Mouse (Mus musculus) lung, postnatal 0 days (tissue): ENCODE results near the gene Slc44a3.
A peak's percentile ranks its signal among the peaks of the same experiment; 100 is the strongest.

Experiments
- CTCF ChIP-seq: IDR thresholded peaks from 2 replicates; pipeline ENCODE4 v1.5.1; 2016; ENCODE audit warnings: antibody characterized with exemption, mild to moderate bottlenecking
- EP300 ChIP-seq: IDR thresholded peaks from 2 replicates; pipeline ENCODE4 v1.6.1; 2016; ENCODE audit warnings: antibody characterized with exemption, mild to moderate bottlenecking, control low read depth

- TF ChIP-seq EP300 = peak; percentile 78
- no peak for TF ChIP-seq CTCF
Observed at GRCm38 (mm10) chr3:121537996-121538395, 5.8 kb upstream of the Slc44a3 start.
